Mouse (Mus musculus): ENCODE measurements around the gene Abcc10.
A peak's percentile ranks its signal among the peaks of the same experiment; 100 is the strongest.

DNA sequence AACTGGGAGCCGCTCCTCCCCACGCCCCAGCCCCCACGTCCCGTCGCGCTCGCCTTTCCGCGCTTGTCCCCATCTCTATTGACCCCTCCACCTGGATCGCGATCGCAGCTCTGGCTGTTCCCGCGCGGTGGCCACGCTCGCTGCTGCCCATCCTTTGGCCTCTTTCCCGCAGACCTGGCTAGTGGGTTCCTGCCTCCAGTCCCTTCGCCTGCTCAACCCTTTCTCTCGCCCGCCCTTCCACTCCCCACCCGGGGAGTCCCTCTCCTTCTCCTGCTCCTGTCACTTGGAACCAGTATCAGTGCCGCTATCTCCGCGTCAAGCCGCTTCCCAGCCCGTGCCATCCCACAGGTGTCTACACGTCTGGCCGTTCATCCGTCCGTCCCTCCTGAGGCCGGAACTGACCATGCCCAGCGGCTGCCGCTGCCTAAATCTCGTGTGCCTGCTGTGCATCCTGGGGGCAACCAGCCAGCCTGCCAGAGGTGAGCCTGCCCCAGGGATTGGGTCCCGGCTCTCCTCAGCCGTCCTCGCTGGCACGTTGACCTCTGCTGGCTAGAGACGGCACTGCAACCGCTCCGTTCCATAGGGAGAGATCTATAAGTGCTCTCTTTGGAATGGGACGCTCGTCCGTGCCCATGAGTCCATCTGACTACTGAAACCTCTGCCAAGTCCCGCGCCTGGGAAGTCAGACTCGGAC, 29.8 kb downstream of the Abcc10 start:
- TF ChIP-seq CTCF (IDR thresholded peaks at IDR 0.05; ENCODE audit: low read depth) (peak; percentile 91), EP300 (IDR thresholded peaks at IDR 0.05; ENCODE audit: low read depth) (no peak)

Data from liver, embryonic 14.5 days (tissue).